Mouse (Mus musculus): ENCODE measurements at regions not wholly inside any gene's neighbourhood (a gene's known extent, or its start where the extent isn't known, plus 50 kb on each side); places are given as distances from the start of the nearest gene placed in this dataset.
A peak's percentile ranks its signal among the peaks of the same experiment; 100 is the strongest.

GRCm38 (mm10) chr1:30061242-30061641 is 812.5 kb downstream of the Phf3 start:
- DNase-seq: no peak

- no peak for DNase-seq
Observed at GRCm38 (mm10) chr1:30060806-30061205, 812.9 kb downstream of the Phf3 start.

GRCm38 (mm10) chr1:30017596-30017995 is 856.1 kb downstream of the Phf3 start:
- DNase-seq: peak in 1 of 2 experiments; percentile 3

- no peak for DNase-seq
Observed at GRCm38 (mm10) chr1:30008757-30009340, 864.9 kb downstream of the Phf3 start.
